Mouse (Mus musculus): ENCODE measurements around the gene 1700008O03Rik.

Gene 1700008O03Rik

DNA sequence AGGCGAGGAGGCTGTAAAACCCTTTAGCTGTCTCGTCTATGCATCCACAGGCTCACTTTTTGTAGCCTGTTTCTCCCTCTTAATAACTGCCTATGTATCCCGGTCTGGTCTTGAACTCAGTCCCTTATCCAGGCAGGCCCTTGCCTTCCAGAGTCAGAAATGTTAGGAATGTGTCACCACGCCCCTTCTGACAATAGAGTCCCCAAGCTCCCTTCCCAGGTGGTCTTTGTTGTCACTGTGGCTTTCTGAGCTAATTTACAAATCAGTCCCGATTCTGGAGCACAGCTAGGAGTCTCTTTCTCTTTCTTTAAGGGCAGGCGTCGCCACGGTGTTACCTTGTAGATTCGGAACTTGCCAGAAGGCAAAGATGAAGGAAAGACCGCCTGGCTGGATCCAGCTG is 10.4 kb downstream of the 1700008O03Rik start:
- no peak for DNase-seq

DNA sequence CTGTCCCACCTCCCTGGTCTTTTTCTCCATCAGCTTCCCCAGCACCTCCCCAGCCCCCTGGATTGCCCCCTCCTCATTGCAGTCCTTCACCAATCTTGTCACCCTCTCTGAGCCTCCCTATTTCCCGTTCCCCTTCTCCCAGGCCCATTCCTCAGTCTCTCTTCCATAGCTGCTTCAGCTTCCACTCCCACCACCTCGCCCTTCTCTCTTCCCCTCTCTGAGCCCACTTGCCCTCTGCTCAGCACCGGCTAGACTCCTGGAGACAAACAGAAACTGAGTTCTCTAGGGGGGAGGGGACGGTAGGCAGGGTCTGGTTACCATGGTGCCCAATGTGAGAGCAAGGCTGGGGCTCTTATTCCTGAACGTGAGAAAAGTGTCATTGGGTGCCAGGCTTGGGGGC is 10.9 kb downstream of the 1700008O03Rik start:
- peak; percentile 57 for DNase-seq

DNA sequence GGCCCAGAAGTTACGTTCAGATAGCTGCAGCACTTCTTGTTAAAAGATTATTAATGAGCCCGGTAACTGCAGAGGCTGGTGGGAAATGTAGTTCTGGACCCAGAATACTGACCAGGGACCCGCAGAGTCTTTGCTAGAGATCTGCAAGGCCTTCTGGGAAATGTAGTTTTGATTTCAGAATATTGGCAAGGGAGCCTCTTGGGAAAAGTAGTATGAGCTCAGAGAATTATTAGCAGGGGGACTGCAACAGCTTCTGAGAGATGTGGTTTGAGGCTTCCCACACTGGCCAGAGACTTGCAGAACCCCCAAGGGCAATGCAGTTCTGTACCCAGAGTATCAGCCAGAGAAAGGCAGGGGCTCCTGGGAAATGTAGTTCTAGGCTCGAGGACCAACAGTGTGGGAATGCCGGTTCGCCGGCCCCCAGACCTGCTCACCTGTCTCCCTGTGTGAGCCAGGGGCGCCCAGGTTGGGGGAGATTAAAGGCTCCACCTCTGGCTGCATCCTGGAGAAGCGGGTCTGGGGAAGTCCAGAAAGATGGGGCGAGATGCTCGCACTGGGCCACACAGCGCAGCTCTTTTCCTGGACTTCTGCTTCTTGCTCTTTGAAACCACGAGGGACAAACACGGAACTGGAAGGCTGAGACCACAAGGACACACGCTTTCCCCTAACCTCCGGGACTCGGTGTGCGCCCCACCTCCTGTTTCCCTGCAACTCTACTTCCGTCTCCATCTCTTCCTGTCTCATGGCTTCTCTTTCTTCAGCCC is 11.5 kb downstream of the 1700008O03Rik start:
- peak; percentile 93 for DNase-seq

DNA sequence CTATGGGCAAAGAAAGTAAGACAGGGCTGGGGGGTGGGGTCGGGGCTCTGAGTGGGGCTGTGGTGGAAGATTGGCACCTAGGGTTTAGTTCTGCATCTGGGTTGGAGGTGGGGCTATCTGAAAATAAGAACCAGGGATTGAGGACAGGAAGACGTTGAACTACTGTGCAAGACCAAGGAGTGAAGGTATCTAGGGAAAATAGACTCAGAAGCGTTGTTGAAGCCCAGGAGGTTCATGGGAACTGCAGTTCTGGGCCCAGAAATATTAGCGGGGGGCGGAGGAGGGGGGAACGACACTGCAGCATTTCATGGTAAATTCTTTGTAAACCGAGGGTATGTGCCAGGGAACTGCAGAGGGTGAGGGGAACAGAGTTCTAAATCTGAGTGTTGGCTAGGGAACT is 12.2 kb downstream of the 1700008O03Rik start:
- DNase-seq, result no peak

DNA sequence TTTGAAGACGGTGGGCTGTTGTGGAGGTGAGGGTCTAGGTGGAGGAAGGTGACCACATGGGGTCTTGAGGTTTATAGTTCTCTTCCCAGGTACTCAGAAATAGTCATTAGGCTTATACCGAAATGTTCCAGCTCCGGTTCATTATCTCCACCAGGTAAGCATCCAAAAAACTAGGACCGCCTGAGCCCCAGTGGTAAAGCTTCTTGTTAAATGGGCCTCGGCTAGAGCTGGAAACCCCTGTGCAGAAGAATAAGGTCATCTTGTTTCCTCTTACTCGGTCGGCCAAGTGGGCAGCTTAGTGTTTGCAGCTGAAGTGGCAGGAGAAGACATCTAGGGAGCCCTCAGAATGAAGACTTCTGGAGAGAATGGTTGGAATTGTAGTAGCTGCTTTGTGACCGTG is 12.9 kb downstream of the 1700008O03Rik start:
- no peak for DNase-seq

DNA sequence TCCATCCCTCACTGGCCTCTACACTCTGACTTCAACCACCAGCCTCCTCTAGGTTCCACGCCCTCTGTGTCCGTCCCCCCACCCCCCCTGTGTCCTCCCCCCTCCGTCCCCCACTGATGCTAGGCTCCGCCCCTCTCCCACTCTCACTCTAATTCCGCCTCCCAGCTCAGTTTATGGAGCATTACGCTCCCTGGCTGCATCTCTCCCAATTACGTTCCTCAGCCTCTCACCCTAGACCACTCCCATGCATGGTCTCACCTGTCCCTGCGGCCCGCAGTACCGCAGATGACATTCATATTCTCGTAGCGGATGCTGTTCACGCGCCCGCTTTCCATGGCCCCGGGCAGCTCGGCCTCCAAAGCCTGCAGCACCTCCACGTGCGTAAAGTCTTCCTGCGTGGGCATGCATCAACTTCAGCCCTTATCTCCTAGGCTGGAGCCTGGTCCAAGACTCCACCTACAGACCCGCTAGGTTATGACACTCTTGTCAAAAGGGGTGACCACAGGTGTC is 24.8 kb downstream of the 1700008O03Rik start:
- DNase-seq, result peak; percentile 60

DNA sequence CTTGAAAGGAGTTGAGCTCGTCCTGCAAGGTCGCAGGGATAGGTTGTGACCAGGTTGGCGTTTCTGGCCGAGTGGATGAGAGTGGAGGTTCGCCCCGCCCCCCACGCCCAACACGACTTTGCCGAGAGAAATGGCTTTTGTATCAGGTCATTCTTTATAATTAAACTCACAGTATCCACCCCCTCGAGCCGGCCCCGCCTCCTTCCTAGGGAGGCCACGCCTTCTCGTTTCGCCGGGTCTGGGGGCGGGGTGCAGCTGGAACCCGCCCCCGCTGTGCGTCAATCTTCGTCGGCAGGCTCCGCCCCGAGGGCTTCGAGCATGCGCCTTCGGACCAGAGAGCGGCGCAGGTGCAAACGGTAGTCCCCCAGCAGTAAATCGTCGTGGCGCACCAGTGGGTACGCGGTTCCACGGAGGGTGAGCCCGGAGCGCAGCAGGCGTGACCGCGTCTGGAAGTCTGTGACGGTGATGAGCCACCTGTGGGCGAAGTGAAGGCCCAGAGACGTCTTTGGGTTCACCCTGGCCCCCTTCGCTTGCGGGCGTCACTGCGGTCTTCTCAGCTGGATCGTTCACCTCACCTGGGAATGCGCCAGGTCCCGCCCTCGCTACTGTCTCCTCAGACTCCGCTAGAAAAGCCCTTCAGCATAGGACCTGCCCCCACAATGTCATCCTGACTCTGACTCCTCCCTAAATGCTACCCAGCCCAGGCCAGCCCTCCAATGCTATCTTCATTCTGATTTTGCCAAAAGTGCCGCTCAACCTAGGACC is 25.5 kb downstream of the 1700008O03Rik start:
- DNase-seq, result peak; percentile 94

DNA sequence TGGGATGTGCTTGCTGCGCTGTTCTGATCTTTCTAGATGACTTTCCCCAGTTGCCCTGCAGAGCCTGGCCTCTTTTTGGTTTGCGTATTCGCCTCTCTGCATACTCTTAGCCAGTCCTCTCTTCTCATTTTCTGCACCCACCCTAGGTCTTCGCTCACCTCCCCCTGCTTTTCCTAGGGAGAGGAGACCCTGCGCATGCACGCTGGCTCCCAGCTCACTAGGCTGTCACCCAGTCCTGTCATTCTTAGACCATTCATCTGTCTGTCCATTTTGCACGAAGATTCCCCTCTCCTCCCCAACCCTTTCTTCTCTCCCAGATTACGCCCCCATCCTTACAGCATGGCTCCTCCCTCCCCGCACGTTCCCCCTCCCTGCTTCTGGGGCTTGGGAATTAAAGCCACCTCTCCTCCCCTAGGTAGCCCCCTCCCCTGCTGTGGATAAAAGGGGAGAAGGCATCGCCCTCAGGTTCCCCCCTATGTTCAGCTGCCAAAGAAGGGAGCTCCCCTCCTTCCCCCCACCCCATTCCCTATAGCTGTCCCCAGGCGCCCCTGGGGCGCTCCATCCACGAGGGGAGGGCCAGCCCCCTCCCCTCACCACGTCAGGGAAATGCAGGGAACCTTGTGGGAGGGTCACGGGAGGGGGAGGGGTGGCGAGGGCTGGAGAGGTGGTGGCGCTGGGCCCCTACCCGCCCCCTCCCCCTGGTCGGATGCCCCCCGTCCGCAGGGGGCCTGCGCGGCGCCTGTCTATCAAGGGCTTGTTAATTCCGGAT is 26.6 kb downstream of the 1700008O03Rik start:
- peak; percentile 77 for DNase-seq

DNA sequence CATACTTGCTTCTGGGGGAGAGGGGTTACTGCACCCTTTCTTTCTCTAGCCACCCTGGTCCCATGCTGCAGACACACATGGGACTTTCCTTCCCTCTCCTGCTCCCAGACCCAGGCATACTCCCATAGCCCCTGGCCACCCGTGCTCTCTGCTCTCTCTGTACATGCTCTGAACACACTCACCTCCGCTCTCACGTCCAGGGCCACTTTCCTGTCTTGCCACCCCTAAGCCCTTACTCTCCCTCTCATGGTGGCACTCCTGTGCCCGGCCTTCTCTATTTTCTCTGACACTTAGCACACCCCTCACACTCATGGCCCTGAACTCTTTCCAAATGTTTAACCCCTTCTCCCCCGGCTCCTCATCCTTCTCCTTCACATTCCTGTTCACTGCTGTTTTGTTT is 27.6 kb downstream of the 1700008O03Rik start:
- no peak for DNase-seq

DNA sequence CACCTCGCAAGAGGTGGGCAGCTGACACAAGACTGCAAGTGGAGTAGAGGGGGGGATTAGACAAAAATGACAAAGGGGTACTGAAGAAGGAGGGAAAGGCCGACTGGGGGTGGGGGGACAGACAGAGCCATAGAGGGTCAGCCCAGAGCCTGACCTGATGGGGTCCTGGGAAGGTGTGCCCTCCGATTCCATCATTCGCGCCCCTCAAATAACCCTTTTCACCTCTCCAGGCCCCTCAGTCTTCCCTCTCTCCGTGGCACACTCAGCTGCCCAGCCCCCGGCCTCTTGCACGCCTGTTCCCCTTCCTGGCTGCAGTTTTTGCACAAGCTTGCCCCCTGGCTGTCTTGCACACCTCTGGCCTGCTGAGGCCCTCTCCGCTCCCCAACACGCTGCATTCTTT is 28.1 kb downstream of the 1700008O03Rik start:
- DNase-seq, result no peak

DNA sequence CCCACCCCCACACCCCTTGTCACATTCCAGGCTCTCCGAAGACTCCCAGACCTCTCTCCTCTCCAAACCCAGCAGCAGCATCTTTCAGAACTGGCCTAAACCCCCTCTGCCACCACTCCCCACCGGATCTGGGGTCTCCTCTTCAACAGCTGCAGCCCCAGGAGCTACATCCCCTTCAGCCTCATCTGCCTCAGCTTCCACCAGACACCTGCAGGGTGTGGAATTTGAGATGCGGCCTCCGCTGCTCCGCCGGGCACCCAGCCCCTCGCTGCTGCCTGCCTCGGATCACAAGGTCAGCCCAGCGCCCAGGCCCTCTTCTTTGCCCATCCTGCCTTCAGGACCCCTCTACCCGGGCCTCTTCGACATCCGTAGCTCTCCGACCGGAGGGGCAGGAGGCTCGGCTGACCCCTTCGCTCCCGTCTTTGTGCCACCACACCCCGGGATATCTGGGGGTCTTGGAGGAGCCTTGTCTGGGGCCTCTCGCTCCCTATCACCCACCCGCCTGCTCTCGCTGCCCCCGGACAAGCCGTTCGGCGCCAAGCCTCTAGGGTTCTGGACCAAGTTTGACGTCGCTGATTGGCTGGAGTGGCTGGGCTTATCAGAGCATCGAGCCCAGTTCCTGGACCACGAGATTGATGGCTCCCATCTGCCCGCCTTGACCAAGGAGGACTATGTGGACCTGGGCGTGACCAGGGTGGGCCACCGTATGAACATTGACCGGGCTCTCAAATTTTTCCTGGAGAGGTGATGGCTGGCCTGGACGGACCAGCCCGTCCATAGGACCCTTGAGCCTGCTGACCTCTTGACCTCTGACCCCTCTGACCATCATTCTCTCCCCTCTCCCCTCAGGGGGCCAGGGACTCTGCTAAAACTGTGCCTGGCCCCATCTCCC is 28.8 kb downstream of the 1700008O03Rik start:
- peak; percentile 34 for DNase-seq

DNA sequence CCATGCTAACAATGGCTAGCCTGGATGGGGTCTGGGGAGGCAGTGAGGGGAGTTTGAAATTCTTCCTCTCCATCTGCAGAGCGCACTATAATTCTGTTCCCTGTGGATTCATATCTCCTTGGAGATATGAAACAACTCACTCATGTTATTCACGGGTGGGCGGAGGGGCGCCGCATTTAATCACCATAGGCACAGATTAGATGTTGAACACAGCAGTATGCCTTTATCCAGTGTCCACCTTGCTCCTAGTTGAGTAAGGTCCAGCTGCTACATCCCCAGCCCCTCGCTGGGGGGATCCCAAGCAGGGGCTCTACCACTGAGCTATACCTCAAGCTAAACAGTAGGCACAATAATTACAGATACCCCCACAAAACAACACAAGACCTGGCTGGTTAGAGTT is 30.2 kb downstream of the 1700008O03Rik start:
- peak; percentile 35 for DNase-seq

DNA sequence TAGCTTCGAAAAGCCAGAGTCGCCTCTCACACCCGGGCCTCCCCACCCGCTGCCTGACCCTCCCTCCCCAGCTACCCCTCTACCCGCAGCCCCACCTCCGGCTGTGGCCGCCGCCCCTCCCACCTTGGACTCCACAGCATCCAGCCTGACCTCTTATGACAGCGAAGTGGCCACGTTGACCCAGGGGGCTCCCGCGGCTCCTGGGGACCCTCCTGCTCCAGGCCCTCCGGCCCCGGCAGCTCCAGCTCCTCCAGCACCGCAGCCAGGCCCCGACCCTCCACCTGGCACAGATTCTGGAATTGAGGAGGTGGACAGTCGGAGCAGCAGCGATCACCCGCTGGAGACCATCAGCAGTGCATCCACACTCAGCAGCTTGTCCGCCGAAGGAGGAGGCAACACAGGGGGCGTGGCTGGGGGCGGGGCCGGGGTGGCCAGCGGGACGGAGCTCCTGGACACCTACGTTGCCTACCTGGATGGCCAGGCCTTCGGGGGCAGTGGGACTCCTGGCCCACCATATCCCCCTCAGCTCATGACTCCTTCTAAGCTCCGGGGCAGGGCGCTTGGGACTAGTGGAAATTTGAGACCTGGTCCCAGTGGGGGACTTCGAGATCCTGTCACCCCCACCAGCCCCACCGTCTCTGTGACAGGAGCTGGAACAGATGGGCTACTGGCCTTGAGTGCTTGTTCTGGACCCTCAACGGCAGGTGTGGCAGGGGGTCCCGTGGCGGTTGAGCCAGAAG is 31.8 kb downstream of the 1700008O03Rik start:
- DNase-seq, result peak; percentile 54

DNA sequence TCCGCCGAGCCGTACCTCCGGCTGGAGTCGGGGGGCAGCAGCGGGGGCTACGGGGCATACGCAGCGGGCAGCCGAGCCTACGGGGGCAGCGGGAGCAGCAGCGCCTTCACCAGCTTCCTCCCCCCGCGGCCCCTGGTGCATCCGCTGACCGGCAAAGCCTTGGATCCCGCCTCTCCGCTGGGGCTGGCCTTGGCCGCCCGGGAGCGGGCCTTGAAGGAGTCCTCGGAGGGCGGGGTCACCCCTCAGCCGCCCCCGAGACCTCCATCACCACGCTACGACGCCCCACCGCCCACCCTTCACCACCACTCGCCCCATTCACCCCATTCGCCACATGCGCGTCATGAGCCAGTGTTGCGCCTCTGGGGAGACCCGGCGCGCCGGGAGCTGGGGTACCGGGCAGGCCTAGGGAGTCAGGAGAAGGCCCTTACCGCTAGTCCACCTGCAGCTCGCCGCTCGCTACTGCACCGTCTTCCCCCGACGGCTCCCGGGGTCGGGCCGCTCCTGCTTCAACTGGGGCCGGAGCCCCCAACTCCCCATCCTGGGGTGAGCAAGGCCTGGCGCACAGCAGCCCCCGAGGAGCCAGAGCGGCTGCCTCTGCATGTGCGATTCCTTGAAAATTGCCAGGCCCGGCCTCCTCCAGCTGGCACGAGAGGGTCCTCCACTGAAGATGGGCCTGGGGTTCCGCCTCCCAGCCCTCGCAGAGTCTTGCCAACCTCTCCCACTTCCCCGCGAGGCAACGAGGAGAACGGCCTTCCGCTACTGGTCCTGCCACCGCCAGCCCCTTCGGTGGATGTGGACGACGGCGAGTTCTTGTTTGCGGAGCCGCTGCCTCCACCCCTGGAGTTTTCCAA is 32.6 kb downstream of the 1700008O03Rik start:
- DNase-seq, result peak; percentile 31

DNA sequence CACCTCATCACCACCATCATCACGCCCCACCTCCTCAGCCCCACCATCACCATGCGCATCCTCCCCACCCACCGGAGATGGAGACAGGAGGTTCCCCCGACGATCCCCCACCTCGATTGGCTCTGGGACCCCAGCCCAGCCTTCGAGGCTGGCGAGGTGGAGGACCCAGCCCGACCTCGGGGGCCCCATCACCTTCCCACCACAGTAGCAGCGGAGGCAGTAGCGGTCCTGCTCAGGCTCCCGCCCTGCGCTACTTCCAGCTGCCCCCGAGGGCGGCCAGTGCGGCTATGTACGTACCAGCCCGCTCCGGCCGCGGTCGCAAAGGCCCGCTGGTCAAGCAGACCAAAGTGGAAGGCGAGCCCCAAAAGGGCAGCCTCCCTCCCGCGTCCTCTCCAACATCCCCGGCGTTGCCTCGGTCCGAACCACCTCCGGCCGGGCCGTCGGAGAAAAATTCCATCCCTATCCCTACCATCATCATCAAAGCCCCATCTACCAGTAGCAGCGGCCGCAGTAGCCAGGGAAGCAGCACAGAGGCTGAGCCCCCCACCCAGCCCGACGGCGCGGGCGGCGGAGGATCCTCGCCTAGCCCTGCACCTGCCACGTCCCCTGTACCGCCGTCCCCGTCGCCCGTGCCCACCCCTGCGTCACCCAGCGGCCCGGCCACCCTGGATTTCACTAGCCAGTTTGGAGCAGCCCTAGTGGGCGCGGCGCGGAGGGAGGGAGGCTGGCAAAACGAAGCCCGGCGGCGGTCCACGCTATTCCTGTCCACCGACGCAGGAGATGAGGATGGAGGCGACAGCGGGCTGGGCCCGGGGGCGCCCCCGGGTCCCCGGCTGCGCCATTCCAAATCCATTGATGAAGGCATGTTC is 33.5 kb downstream of the 1700008O03Rik start:
- peak; percentile 36 for DNase-seq

DNA sequence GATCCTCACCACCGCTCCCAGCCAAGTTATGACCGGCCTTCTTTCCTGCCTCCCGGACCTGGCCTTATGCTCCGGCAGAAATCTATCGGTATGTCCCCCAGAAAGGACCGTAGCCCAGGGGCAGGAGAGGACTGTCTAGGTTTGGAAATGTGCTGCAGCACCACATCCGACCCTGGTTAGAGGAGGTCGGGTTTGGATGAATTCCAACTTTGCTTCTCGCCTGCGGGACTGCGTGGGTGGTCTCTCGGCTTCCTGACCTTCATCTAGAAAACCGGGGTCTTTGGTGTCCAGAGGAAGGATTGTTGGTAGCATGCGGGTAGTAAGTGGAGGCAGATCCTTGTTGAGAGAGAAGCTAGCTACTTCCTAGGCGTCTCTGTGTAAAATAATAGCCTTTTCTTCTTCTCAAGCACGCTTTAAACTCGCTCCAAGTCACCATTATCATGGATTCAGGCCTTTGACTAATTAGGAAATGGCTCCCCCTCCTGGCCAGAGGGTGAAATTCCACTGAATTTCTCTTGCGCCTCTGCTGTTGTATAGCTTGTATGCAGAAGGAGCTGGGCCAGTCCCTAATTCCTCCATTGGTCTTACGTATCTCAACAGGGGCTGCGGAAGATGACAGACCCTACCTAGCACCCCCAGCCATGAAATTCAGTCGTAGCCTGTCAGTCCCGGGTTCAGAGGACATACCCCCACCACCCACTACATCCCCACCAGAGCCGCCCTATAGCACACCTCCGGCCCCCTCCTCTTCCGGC is 34.5 kb downstream of the 1700008O03Rik start:
- peak; percentile 94 for DNase-seq

DNA sequence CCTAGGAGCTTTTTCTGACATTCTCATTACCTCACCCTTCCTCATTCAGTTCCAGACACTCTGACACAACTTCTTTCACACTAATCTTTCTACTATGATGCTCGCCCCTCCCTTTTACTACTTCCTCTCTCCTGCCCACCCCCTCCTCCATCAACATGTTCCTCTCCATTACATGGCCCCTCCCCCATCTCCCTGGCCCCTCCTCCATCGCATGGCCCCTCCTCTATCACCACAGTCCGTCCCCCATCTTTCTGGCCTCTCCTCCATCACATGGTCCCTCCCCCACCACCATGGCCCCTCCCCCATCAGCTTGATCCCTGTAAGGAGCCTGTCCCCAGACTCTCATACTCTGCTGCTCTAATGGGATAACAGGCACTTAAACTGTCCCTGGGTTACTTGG is 36.6 kb downstream of the 1700008O03Rik start:
- peak; percentile 31 for DNase-seq

DNA sequence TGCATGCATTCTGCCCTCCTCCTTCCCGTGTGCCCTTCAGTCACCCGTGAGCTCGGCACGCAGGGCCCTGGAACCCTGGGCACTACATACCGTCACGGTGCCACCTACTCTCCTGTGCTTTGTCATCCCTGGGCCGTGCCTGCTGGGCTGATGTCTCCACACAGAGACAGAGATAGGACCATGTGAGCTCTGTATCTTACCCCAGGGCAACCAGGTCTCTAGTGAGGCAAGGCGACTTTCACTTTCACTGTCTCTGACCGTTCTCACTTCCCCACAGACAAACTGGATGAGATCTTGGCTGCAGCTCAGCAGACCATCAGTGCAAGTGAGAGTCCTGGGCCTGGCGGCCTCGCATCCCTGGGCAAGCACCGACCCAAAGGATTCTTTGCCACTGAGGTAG is 41.0 kb downstream of the 1700008O03Rik start:
- DNase-seq, result no peak

All from retina, postnatal 1 day (tissue).